Mouse (Mus musculus) urinary bladder, postnatal 25 days (tissue): ENCODE measurements around the gene 1700001O22Rik.

Source experiments
- DNase-seq: peaks from one replicate; pipeline ENCODE4 v3.0.0; 2022; ENCODE audit warnings: low spot score

The 1700001O22Rik gene

GRCm38 (mm10) chr2:30779241-30779640, 24.2 kb downstream of the 1700001O22Rik start:
- DNase-seq: no peak

DNA sequence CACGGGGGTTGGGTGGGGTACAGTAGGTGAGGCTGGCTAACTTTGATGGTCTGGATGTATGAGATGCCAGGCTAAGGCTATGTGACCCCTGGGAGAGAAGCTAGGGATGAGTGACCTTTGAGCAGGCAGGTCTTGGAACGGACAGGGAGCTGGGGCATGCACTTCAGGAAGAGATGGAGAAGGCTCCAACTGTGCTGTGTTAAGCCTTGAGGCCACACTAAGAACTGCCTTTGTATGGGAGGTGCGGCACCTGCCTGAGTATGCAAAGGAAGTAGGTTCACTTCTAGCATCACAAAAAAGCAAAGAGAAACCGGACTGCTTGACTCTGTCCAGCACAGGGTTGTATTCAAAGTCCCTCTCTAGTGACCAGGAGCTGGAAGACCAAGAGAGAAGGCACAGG, 25.2 kb downstream of the 1700001O22Rik start:
- DNase-seq: no peak

- no peak for DNase-seq
Measured at GRCm38 (mm10) chr2:30777266-30777665, 26.2 kb downstream of the 1700001O22Rik start.

DNA sequence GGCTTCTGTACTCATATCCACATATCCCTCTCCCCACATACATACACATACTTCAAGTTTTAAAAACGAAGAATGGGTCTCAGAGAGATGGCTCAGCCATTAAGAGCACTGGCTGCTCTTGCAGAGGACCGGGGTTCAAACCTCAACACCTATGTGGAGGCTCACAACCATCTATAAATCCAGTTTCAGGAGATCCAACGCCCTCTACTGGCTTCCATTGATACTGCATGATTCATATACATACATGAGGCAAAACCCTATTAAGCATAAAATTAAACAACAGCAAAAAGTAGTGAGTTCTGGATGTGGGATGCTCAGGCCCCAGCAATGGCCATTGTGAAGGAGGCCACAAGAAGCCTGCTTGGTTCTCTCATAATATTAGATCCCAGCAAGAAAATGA, 27.5 kb downstream of the 1700001O22Rik start:
- DNase-seq: no peak

GRCm38 (mm10) chr2:30773313-30774005, 30.0 kb downstream of the 1700001O22Rik start:
- DNase-seq: no peak

DNA sequence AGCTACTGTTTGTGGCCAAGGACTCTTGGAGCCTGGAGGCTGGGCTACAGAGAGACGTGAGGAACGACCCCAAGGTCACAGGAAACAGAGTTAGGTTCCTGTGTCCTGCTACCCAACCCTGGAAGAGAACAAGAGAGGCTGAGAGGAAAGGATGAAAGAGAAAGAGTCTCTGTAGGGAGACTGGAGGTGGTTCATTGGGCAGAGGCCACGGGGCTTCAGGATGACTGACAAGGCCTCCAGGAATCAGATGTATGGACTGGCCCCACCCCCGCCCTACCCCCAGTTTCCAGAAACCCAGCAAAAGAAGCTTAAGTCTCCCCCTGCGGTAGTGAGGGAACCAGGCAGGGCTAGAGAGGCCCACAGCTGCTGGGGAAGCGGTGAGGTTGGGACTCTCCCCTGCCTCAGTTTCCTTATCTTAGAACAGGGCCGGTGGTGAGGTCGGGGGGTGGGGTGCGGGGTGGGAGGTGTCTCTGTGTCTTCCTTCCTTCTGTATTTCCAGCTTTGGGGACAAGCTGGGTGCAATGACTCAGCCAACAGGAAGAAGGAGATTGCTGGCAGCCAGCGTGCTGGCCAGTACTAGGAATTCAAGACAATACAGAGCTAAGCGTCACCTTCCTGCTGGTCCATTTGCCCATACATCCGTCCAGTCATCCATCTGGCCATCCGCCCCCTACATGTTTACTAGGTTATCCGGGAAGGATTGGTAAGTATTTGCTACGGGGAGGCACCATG, 30.7 kb downstream of the 1700001O22Rik start:
- no peak for DNase-seq

DNA sequence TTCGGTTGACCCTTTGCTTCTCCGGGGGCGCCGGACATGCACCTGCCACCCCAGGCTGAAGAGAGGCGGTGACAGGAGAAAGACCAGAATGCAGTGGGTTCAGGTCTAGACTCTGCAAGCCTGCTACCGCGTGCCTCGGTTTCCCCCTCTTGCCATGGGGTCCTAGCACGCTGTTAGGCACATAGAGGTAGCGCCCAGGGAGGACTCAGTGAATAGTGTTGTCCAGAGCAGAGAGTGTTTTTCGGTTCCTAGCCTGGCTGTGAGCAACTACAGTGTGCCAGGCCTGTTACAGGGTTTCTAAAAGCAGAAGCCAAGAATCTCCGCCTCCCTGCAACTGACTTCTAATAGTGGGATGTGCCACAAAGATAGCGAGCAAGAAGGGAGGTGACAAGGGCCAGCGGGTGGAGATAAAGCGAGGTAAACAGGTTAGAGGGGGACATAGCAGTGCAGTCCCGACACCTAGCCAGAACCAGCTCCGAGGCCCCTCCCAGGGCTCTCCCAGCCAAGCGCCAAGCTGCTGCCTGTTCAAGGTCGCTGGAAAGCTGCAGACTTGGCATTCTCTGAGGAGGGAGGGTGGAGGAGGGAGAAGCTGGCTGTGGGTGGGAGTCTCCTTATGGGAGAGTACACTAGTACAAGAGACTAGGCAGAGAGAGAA, 31.5 kb downstream of the 1700001O22Rik start:
- no peak for DNase-seq

- DNase-seq: no peak
Measured at GRCm38 (mm10) chr2:30771368-30771805, 32.1 kb downstream of the 1700001O22Rik start.

GRCm38 (mm10) chr2:30769187-30769586, 34.3 kb downstream of the 1700001O22Rik start:
- DNase-seq: no peak

- no peak for DNase-seq
Measured at GRCm38 (mm10) chr2:30768529-30768928, 34.9 kb downstream of the 1700001O22Rik start.

GRCm38 (mm10) chr2:30767626-30768240, 35.7 kb downstream of the 1700001O22Rik start:
- no peak for DNase-seq

- no peak for DNase-seq
Measured at GRCm38 (mm10) chr2:30766446-30766845, 37.0 kb downstream of the 1700001O22Rik start.

DNA sequence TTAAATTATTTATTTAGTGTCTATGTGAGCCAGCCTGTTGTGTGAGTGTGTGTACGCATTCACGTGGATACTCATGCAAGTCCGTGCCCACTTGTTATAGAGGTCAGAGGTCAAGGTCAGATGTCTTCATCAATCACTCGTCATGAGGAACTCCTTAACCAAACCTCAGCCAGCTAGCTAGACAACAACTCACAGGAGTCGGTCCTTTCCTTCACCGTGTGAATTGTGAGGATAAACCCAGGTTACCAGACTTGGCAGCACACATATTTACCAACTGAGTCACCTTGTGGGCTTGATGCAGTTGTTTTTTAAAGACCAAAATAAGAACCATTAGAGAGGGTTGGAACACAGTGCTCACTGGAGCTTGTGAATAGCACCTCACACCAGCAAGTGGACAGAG, 42.8 kb downstream of the 1700001O22Rik start:
- DNase-seq: no peak

- DNase-seq: no peak
Measured at GRCm38 (mm10) chr2:30759858-30760547, 43.5 kb downstream of the 1700001O22Rik start.

DNA sequence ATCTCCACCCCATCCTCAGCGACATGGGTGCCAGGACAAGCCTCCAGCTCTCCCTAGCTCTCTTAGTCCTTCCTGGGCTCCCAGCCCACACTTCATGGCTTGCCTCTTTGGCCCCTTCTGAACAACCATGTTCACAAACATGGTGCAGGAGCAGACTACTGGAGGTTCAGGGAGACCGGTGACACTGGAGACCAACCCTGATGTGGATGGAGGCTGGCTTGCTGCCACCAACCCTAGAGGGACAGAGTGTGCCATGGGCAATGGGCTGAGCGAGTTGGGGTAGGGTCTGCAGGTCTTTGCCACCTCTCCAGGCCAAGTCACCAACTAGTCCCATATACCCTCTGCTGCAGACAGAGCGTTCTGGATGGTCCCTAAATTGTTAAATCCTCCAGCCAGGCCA, 44.0 kb downstream of the 1700001O22Rik start:
- DNase-seq: no peak

- no peak for DNase-seq
Measured at GRCm38 (mm10) chr2:30759088-30759374, 44.4 kb downstream of the 1700001O22Rik start.

DNA sequence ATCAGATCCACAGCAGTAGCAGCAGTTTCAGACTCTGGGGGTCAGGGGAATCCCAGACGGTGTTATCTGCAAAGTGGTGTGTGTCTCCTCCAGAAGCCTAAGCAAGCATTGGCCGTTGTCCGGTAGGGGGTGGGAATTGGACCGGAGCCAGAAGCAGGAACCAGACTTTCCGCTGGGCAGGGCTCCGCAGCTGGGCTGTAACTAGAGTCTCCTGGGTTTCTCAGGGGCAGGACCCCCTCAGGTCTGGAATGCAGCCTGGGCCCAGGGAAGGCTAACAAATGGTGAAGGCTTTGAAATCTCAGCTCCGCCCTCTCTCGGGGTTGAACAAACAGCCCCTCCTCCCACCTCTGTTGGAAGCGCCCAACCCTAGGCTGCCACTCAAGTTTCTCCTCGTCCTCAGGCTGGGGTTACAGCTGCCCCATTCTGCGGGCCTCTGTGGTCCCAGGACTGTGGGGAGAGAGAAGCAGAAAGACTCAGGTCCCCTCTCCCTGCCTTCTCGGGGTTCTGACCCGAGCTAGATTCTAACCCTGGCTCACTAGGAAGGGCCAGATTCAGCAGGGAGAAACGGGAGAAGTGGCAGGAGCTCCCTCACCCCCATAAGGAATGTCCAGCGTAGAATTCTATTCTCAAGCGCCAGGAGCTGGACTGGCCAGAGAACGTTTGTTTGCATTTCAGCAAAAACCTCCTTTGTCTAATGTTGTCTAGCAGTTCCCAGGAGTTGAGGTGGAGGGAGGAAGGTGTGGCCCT, 44.9 kb downstream of the 1700001O22Rik start:
- DNase-seq: peak; percentile 81

DNA sequence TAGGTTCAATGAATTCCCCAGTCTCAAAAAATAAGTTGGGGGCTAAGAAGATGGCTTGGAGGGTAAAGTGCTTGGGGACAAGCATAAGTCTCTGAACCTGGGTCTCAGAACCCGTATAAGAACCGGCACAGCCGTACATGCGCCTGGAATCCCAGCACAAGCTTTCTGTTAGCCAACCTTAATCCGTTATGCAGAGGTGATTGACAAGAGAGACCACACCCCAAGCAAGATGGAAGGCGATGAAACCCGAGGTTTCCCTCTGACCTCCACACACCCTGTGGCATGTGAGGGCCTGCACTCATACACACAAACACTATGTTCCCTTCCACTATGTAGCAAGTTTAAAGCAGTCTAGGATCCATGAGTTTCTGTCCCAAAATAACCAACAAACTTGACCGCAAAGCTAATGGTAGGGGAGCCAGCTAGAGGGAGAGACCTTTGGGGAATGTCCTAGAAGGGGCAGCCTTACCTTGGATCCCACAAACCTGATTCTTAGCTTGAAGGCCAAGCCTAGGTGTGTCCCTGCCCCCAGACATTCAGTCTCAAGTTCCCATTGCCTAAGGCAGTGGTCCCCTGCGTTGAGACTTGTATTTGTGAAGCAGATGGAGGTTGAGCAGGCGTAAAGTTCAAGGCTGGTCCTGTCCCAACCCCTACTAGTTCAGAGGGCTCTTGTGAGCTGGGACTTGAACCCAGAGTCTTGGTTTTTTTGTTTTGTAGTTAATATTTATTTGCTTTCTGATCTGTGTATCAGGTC, 46.3 kb downstream of the 1700001O22Rik start:
- no peak for DNase-seq

DNA sequence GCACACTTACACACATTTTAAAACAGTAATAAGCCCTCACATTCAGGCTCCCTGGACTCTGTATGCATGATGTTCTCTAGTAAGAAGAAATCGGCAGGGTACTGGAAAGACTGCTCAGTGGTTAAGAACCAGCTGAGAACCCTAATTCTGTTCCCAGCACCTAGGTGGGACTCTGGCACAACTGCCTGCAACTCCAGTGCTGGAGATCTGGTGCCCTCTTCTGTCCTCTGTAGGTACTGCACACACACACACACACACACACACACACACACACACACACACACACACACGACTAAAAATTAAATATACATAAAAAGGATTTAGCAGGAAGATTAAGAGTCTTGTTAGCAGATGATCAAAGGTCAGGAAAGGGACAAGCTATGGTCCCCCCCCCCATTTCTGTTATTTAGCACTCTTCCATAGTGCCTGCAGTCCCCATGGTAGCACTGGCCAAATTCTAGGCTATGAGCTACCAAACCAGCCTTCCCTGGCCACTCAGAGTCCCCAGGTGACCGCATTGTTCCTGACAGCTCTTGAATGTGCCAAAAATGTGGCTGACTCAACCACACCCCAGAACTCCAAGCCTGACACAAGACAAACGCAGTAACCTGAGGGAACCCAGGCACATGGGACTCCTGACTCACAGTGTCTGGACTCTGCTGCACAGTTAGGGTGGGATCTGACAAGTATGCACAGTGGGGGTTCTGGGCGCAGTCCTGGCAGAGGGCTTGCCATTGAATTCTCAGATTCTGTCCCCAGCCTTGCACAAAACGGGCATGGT, 47.3 kb downstream of the 1700001O22Rik start:
- no peak for DNase-seq

DNA sequence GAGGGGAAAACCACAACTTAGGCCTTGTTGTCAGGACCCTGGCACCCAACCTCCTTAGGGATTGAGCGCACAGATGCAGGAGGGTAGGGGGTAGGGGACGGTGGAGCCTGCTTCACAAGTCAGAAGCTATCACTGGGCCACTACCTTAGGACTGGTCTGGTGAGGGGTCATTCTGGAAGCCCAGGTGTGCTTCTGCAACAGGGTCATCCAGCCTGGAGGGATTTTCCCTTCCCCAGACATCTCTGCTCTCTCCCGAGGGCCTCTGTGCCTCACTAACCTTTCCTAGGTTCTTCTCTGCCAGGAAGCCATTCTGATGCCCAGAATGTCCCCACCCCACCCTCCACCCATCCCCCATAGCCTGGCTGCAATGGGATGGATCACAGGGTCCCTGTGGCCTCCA, 48.6 kb downstream of the 1700001O22Rik start:
- DNase-seq: no peak
